Mouse (Mus musculus): Measurements from ENCODE around the gene Tmprss13.

Gene Tmprss13

GRCm38 (mm10) chr9:45318855-45319254 is at the start of gene Tmprss13:
TSS of gene Tmprss13 (plus strand) at chr9:45319100.
- DNase-seq: no peak

- peak; percentile 94 for DNase-seq
These were observed 46.7 kb upstream of the Tmprss13 start for GRCm38 (mm10) chr9:45272213-45272612.

GRCm38 (mm10) chr9:45274218-45274617 is 44.7 kb upstream of the Tmprss13 start:
- DNase-seq: no peak

- DNase-seq: peak; percentile 92
These were observed 44.3 kb upstream of the Tmprss13 start for GRCm38 (mm10) chr9:45274635-45275034.

- DNase-seq: no peak
These were observed 38.8 kb upstream of the Tmprss13 start for GRCm38 (mm10) chr9:45280059-45280458.

- DNase-seq: no peak
These were observed 38.0 kb upstream of the Tmprss13 start for GRCm38 (mm10) chr9:45280891-45281290.

GRCm38 (mm10) chr9:45282466-45282865 is 36.4 kb upstream of the Tmprss13 start:
- no peak for DNase-seq

GRCm38 (mm10) chr9:45291481-45292168 is 27.3 kb upstream of the Tmprss13 start:
- DNase-seq: no peak

GRCm38 (mm10) chr9:45294210-45295011 is 24.5 kb upstream of the Tmprss13 start:
- DNase-seq: peak; percentile 94

GRCm38 (mm10) chr9:45299231-45300006 is 19.5 kb upstream of the Tmprss13 start:
- peak; percentile 97 for DNase-seq

- peak; percentile 99 for DNase-seq
These were observed 18.3 kb upstream of the Tmprss13 start for GRCm38 (mm10) chr9:45300422-45301104.

GRCm38 (mm10) chr9:45301771-45302170 is 17.1 kb upstream of the Tmprss13 start:
- DNase-seq: no peak

- DNase-seq: no peak
These were observed 12.0 kb upstream of the Tmprss13 start for GRCm38 (mm10) chr9:45306746-45307410.

GRCm38 (mm10) chr9:45308521-45308920 is 10.4 kb upstream of the Tmprss13 start:
- no peak for DNase-seq

- no peak for DNase-seq
These were observed 7.0 kb upstream of the Tmprss13 start for GRCm38 (mm10) chr9:45311858-45312257.

GRCm38 (mm10) chr9:45313913-45314312 is 5.0 kb upstream of the Tmprss13 start:
- DNase-seq: no peak

GRCm38 (mm10) chr9:45317635-45318034 is 1.3 kb upstream of the Tmprss13 start:
- no peak for DNase-seq

GRCm38 (mm10) chr9:45321465-45321864 is 2.6 kb downstream of the Tmprss13 start:
- DNase-seq: no peak

GRCm38 (mm10) chr9:45321946-45322430 is 3.1 kb downstream of the Tmprss13 start:
- DNase-seq: peak; percentile 90

GRCm38 (mm10) chr9:45326390-45326789 is 7.5 kb downstream of the Tmprss13 start:
- DNase-seq: no peak

- DNase-seq: peak; percentile 92
These were observed 9.4 kb downstream of the Tmprss13 start for GRCm38 (mm10) chr9:45328263-45328662.

- no peak for DNase-seq
These were observed 10.7 kb downstream of the Tmprss13 start for GRCm38 (mm10) chr9:45329577-45329976.
